Mouse (Mus musculus): Measurements from ENCODE around the gene Gpha2.

- TF ChIP-seq CTCF (conservative IDR thresholded peaks at IDR 0.05; ENCODE audit: insufficient read depth, insufficient read length, low read depth, low read length) (peak; percentile 89), POLR2A (IDR thresholded peaks at IDR 0.05; ENCODE audit: low read depth, low read length) (peak; percentile 31)
Measured at GRCm38 (mm10) chr19:6268170-6268528, 42.0 kb downstream of the Gpha2 start.
